Mouse (Mus musculus): ENCODE data around the gene Nos1ap. TPM values are rescaled to one million over a fixed set of nuclear protein-coding genes. Genes with fewer than 3 reads are reported as not detected.

Gene Nos1ap
- polyA plus RNA-seq, 1 experiment from 2014 or later, result 6.0 TPM

GRCm38 (mm10) chr1:170343906-170344305, 245.8 kb downstream of the Nos1ap start:
- no peak overlapping the region for H3K4me2 ChIP-seq (ENCODE audit: low read depth, low read length)
- no peaks in the 10 kb centered on the region for H3K9me3 ChIP-seq (ENCODE audit: low read length)
- peak; percentile 68 for ATAC-seq
- no peak for DNase-seq
- no peaks in the 10 kb centered on the region for H3K4me1 ChIP-seq (ENCODE audit: insufficient read depth)
- no peak overlapping the region for H3K9ac ChIP-seq (replicated peaks)
- H3K36me3 ChIP-seq (replicated peaks; ENCODE audit: insufficient read depth, low read length), result no peaks in the 10 kb centered on the region
- no peak overlapping the region for H3K27ac ChIP-seq (ENCODE audit: low read depth)
- H3K27me3 ChIP-seq (ENCODE audit: insufficient read depth, low read length), result no peaks in the 10 kb centered on the region
- WGBS (ENCODE audit: insufficient replicate concordance), result 82% methylated on average over 4 of the region's 4 CpGs
- no peak overlapping the region for H3K4me3 ChIP-seq (ENCODE audit: low read depth, low read length)
- TF ChIP-seq CTCF (IDR thresholded peaks at IDR 0.05; ENCODE audit: low read depth) (no peak), EP300 (IDR thresholded peaks at IDR 0.05; ENCODE audit: low read depth) (no peak)

DNA sequence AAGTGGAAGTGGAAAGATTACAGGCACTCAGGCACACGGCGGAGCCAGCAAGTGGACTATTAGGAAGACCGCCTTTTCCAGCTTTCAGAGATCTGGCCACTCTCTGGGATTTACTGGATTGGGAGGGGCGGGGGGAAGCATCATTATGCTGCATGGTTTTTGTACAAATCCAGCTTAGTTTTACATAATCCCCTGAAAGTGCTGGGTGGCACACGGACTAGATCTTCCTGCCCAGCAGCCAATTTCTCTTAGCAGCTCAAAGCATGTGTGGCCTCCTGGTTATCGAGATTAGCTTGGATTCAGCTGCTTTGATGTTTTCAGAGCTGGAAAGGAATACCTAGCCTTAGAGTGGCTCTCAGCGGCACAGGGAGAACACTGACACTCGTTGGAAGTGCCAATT, 246.6 kb downstream of the Nos1ap start:
- Histone ChIP-seq H3K4me2 (ENCODE audit: low read depth, low read length) (no peak overlapping the region), H3K36me3 (replicated peaks; ENCODE audit: insufficient read depth, low read length) (0 out of 2 replicates have a peak, but pooled peaks cover under 1% of the 10 kb centered on the region), H3K9ac (replicated peaks) (no peak overlapping the region), H3K4me3 (ENCODE audit: low read depth, low read length) (no peak overlapping the region), H3K9me3 (ENCODE audit: low read length) (no peaks in the 10 kb centered on the region), H3K27me3 (ENCODE audit: insufficient read depth, low read length) (no peaks in the 10 kb centered on the region), H3K27ac (ENCODE audit: low read depth) (no peak overlapping the region), H3K4me1 (ENCODE audit: insufficient read depth) (no peaks in the 10 kb centered on the region)
- WGBS (ENCODE audit: insufficient replicate concordance), result 83% methylated on average over 8 of the region's 8 CpGs
- ATAC-seq (no peak), DNase-seq (no peak)
- TF ChIP-seq CTCF (IDR thresholded peaks at IDR 0.05; ENCODE audit: low read depth), result no peak
- TF ChIP-seq EP300 (IDR thresholded peaks at IDR 0.05; ENCODE audit: low read depth), result no peak

- ATAC-seq, result no peak
- H3K36me3 ChIP-seq (replicated peaks; ENCODE audit: insufficient read depth, low read length), result 0 out of 2 replicates have a peak, but pooled peaks cover 4% of the 10 kb centered on the region
- H3K27ac ChIP-seq (ENCODE audit: low read depth), result no peak overlapping the region
- H3K9me3 ChIP-seq (ENCODE audit: low read length), result no peaks in the 10 kb centered on the region
- DNase-seq, result no peak
- no peaks in the 10 kb centered on the region for H3K4me1 ChIP-seq (ENCODE audit: insufficient read depth)
- H3K9ac ChIP-seq (replicated peaks), result no peak overlapping the region
- TF ChIP-seq CTCF (IDR thresholded peaks at IDR 0.05; ENCODE audit: low read depth) (no peak), EP300 (IDR thresholded peaks at IDR 0.05; ENCODE audit: low read depth) (no peak)
- no peak overlapping the region for H3K4me3 ChIP-seq (ENCODE audit: low read depth, low read length)
- no peak overlapping the region for H3K4me2 ChIP-seq (ENCODE audit: low read depth, low read length)
- no peaks in the 10 kb centered on the region for H3K27me3 ChIP-seq (ENCODE audit: insufficient read depth, low read length)
- WGBS (ENCODE audit: insufficient replicate concordance), result 58% methylated on average over 3 of the region's 3 CpGs
Observed at GRCm38 (mm10) chr1:170339943-170340342, 249.7 kb downstream of the Nos1ap start.

GRCm38 (mm10) chr1:170332775-170333174, 256.9 kb downstream of the Nos1ap start:
- ATAC-seq (no peak), DNase-seq (no peak)
- H3K4me2 ChIP-seq (ENCODE audit: low read depth, low read length), result no peak overlapping the region
- H3K27me3 ChIP-seq (ENCODE audit: insufficient read depth, low read length), result no peaks in the 10 kb centered on the region
- no peaks in the 10 kb centered on the region for H3K9me3 ChIP-seq (ENCODE audit: low read length)
- TF ChIP-seq CTCF (IDR thresholded peaks at IDR 0.05; ENCODE audit: low read depth) (peak; percentile 12; the same call in 1 of the 2 replicates), EP300 (IDR thresholded peaks at IDR 0.05; ENCODE audit: low read depth) (no peak)
- H3K36me3 ChIP-seq (replicated peaks; ENCODE audit: insufficient read depth, low read length), result peaks cover 6% of the 10 kb centered on the region; the same call in 1 of the 2 replicates
- no peak overlapping the region for H3K27ac ChIP-seq (ENCODE audit: low read depth)
- no peak overlapping the region for H3K9ac ChIP-seq (replicated peaks)
- no peaks in the 10 kb centered on the region for H3K4me1 ChIP-seq (ENCODE audit: insufficient read depth)
- WGBS (ENCODE audit: insufficient replicate concordance), result 74% methylated on average over 4 of the region's 4 CpGs
- no peak overlapping the region for H3K4me3 ChIP-seq (ENCODE audit: low read depth, low read length)

GRCm38 (mm10) chr1:170331926-170332325, 257.7 kb downstream of the Nos1ap start:
- ATAC-seq (no peak), DNase-seq (no peak)
- H3K4me2 ChIP-seq (ENCODE audit: low read depth, low read length), result no peak overlapping the region
- no peak overlapping the region for H3K9ac ChIP-seq (replicated peaks)
- no peak overlapping the region for H3K4me3 ChIP-seq (ENCODE audit: low read depth, low read length)
- no peak overlapping the region for H3K27ac ChIP-seq (ENCODE audit: low read depth)
- no peaks in the 10 kb centered on the region for H3K4me1 ChIP-seq (ENCODE audit: insufficient read depth)
- peaks cover 6% of the 10 kb centered on the region; the same call in 1 of the 2 replicates for H3K36me3 ChIP-seq (replicated peaks; ENCODE audit: insufficient read depth, low read length)
- no peak for TF ChIP-seq CTCF (IDR thresholded peaks at IDR 0.05; ENCODE audit: low read depth)
- TF ChIP-seq EP300 (IDR thresholded peaks at IDR 0.05; ENCODE audit: low read depth), result no peak
- WGBS (ENCODE audit: insufficient replicate concordance), result 66% methylated on average over 6 of the region's 6 CpGs
- H3K27me3 ChIP-seq (ENCODE audit: insufficient read depth, low read length), result no peaks in the 10 kb centered on the region
- no peaks in the 10 kb centered on the region for H3K9me3 ChIP-seq (ENCODE audit: low read length)

DNA sequence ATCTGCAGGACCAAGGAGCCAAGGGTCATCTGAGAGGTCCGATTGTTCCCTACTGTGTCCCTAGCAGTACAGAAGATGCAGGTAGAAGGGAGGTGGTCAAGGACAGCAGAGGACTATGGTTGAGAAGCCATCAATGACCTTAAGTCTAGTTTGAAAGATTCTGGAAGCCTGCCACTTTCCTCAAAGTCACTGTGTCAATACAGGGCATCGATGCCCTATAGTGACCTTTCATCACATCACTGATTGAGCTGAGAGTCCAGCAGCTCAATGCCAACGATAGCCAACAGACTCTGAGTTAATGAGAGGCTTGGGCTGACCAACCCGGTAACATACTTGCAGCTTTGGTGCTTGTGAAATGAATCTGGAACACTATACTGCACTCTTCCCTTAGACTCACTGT, 264.4 kb downstream of the Nos1ap start:
- Histone ChIP-seq H3K9ac (replicated peaks) (no peak overlapping the region), H3K4me2 (ENCODE audit: low read depth, low read length) (no peak overlapping the region), H3K36me3 (replicated peaks; ENCODE audit: insufficient read depth, low read length) (peaks cover 5% of the 10 kb centered on the region; the same call in 1 of the 2 replicates), H3K9me3 (ENCODE audit: low read length) (no peaks in the 10 kb centered on the region), H3K4me3 (ENCODE audit: low read depth, low read length) (no peak overlapping the region), H3K27me3 (ENCODE audit: insufficient read depth, low read length) (no peaks in the 10 kb centered on the region), H3K27ac (ENCODE audit: low read depth) (peak overlapping the region; percentile 81), H3K4me1 (ENCODE audit: insufficient read depth) (peaks cover 8% of the 10 kb centered on the region)
- ATAC-seq (peak; percentile 96), DNase-seq (peak; percentile 37)
- WGBS (ENCODE audit: insufficient replicate concordance), result 53% methylated on average over 4 of the region's 4 CpGs
- TF ChIP-seq CTCF (IDR thresholded peaks at IDR 0.05; ENCODE audit: low read depth) (no peak), EP300 (IDR thresholded peaks at IDR 0.05; ENCODE audit: low read depth) (no peak)

DNA sequence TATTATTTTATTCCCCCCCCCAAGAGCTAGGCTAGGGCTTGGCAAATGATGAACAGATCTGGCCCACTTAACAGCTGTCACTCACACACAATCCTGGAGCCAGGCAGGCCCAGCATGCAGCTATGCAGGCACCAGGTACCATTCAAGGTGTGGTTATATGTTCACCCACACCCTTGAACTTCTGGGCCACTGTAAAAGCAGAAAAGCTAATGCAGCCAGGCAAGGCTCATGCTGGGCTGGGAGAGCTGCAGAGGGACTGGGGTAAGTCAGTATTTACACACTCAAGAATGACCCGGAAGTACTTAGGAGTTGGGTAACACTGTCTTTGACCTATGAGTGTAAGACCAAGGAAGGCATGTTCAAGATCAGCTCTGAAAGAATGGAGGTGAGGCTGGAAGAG, 265.3 kb downstream of the Nos1ap start:
- 82% methylated on average over 1 of the region's 1 CpGs for WGBS (ENCODE audit: insufficient replicate concordance)
- no peak for DNase-seq

More for the DNA sequence above, 265.3 kb downstream of the Nos1ap start:
- no peak for ATAC-seq
- no peak for TF ChIP-seq EP300 (IDR thresholded peaks at IDR 0.05; ENCODE audit: low read depth)
- TF ChIP-seq CTCF (IDR thresholded peaks at IDR 0.05; ENCODE audit: low read depth), result no peak
- no peaks in the 10 kb centered on the region for H3K27me3 ChIP-seq (ENCODE audit: insufficient read depth, low read length)
- peaks cover 8% of the 10 kb centered on the region for H3K4me1 ChIP-seq (ENCODE audit: insufficient read depth)
- peak overlapping the region; percentile 81 for H3K27ac ChIP-seq (ENCODE audit: low read depth)
- no peak overlapping the region for H3K4me2 ChIP-seq (ENCODE audit: low read depth, low read length)
- H3K9me3 ChIP-seq (ENCODE audit: low read length), result no peaks in the 10 kb centered on the region
- no peak overlapping the region for H3K4me3 ChIP-seq (ENCODE audit: low read depth, low read length)
- no peak overlapping the region for H3K9ac ChIP-seq (replicated peaks)
- peaks cover 8% of the 10 kb centered on the region; the same call in 1 of the 2 replicates for H3K36me3 ChIP-seq (replicated peaks; ENCODE audit: insufficient read depth, low read length)

All from liver, postnatal 0 days (tissue).